In genomic region chr5:125179735-125180629, GRCm38 (mm10) we compare ENCODE assay signal across 7 mouse cellular contexts. TPM values are rescaled to one million over a fixed set of nuclear protein-coding genes. Genes with fewer than 3 reads are reported as not detected.
DNase-seq lines count a peak whose midpoint lies in the region; ATAC-seq and TF ChIP-seq lines count a peak whose summit lies in the region.

No protein-coding gene starts in this region.

- H3K9ac ChIP-seq in heart, postnatal 0 days (replicated peaks; ENCODE audit: low read depth, low read length) = peak overlapping the region; percentile 89; the same call in 1 of the 2 replicates

- no peak for TF ChIP-seq CTCF in cortical plate, adult 2 months (IDR thresholded peaks at IDR 0.05; ENCODE audit: extremely low read depth, insufficient read depth, low read length)
- no peak for TF ChIP-seq CTCF in heart, postnatal 0 days (IDR thresholded peaks at IDR 0.05; ENCODE audit: low read depth)

- no peak for TF ChIP-seq POLR2A in cortical plate, adult 2 months (IDR thresholded peaks at IDR 0.05; ENCODE audit: extremely low read depth, insufficient read depth, low read length)

- intact Hi-C loops in left cerebral cortex, postnatal 25 days (cut with DNase I) = loop anchor here (1.0 to 10.0 kb wide), 4 partner anchors 37 to 275 kb away; no protein-coding TSS in a partner anchor

- H3K36me3 ChIP-seq in heart, postnatal 0 days (replicated peaks; ENCODE audit: control insufficient read depth, insufficient read depth, low read length) = no peaks in the 10 kb centered on the region
- no peaks in the 10 kb centered on the region for H3K36me3 ChIP-seq in splenic B cell, adult 2 months (ENCODE audit: control insufficient read depth, insufficient read depth, low read length, poor library complexity, severe bottlenecking)

- H3K27ac ChIP-seq in cortical plate, adult 2 months (ENCODE audit: insufficient read depth, low read length) = peak overlapping the region; percentile 96
- H3K27ac ChIP-seq in heart, postnatal 0 days (ENCODE audit: low read depth) = peak overlapping the region; percentile 73

- 7% methylated on average over 22 of the region's 25 CpGs for WGBS in heart, postnatal 0 days

- 0 out of 2 replicates have a peak, but pooled peaks have one; percentile 1 for ATAC-seq in heart, postnatal 0 days (ENCODE audit: insufficient read depth, low read depth)
- ATAC-seq in megakaryocyte progenitor cell, adult 5-6 weeks (replicated peaks; ENCODE audit: poor library complexity) = peak; percentile 48

- H3K27me3 ChIP-seq in heart, postnatal 0 days (ENCODE audit: control insufficient read depth, insufficient read depth, low read length) = no peaks in the 10 kb centered on the region
- no peaks in the 10 kb centered on the region; the same call in 1 of the 2 replicates for H3K27me3 ChIP-seq in splenic B cell, adult 2 months (ENCODE audit: control insufficient read depth, insufficient read depth, low read length, poor library complexity, severe bottlenecking)

- peaks cover 11% of the 10 kb centered on the region for H3K4me1 ChIP-seq in cortical plate, adult 2 months (ENCODE audit: control insufficient read depth, insufficient read depth, low read length)
- H3K4me1 ChIP-seq in heart, postnatal 0 days (ENCODE audit: control insufficient read depth, insufficient read depth) = peaks cover 33% of the 10 kb centered on the region

- H3K4me2 ChIP-seq in heart, postnatal 0 days (ENCODE audit: low read depth, low read length) = peak overlapping the region; percentile 98

- no peak for TF ChIP-seq EP300 in heart, postnatal 0 days (IDR thresholded peaks at IDR 0.05; ENCODE audit: low read depth)

- peak overlapping the region; percentile 69 for H3K4me3 ChIP-seq in cortical plate, adult 2 months (ENCODE audit: insufficient read depth, low read length)
- H3K4me3 ChIP-seq in heart, postnatal 0 days (ENCODE audit: low read depth, low read length) = peak overlapping the region; percentile 90

- DNase-seq in right cerebral cortex, adult 18-20 months = peak; percentile 79
- no peak for DNase-seq in right cerebral cortex, postnatal 25 days
- no peak for DNase-seq in heart, postnatal 0 days (ENCODE audit: low spot score)
- peak; percentile 75 to 88 for DNase-seq in left cerebral cortex, postnatal 25 days (ENCODE audit: low spot score in 2 of 2)
- DNase-seq in splenic B cell, adult 2 months (ENCODE audit: low read depth, low spot score) = peak; percentile 78

- no peaks in the 10 kb centered on the region for H3K9me3 ChIP-seq in heart, postnatal 0 days (replicated peaks; ENCODE audit: control insufficient read depth, low read length)

RNA-seq across cellular contexts. Expression of gene Ncor2, which starts 1.0 kb away (rescaled TPM):
- polyA plus RNA-seq in cortical plate, adult 2 months (2012; rRNA removed) = 74.6 and 76.1 TPM in 2 replicates
- 21.6 and 73.8 TPM in 2 replicates for total RNA-seq in heart, postnatal 0 days (2014; rRNA removed; ENCODE audit: low replicate concordance)
- 14.3 and 15.5 TPM in 2 replicates for polyA plus RNA-seq in heart, postnatal 0 days (2015; fragmentation: Nextera tagmentation; extraction: Ambion mirVana)
- total RNA-seq in left cerebral cortex, postnatal 25 days (2021) = 100 to 1,000 TPM; 183 to 200 TPM
- total RNA-seq in megakaryocyte progenitor cell, adult 5-6 weeks (2015) = 50.1 and 57.3 TPM in 2 replicates
- 8.4 and 10.9 TPM in 2 replicates for total RNA-seq in megakaryocyte progenitor cell, adult 5-6 weeks (2017)

Comparison
In these comparisons a context has a peak if more than half of its experiments do, and no peak if none do; other contexts are left out.
1. DNase-seq: peak in right cerebral cortex, adult 18-20 months (single experiment), left cerebral cortex, postnatal 25 days (2 of 2) and splenic B cell, adult 2 months (single experiment); none in right cerebral cortex, postnatal 25 days (single experiment) and heart, postnatal 0 days (single experiment).